Mouse (Mus musculus) heart, embryonic 11.5 days (tissue): Measurements from ENCODE around the gene Ppp6r3. TPM values are rescaled to one million over a fixed set of nuclear protein-coding genes. Genes with fewer than 3 reads are reported as not detected.
A peak's percentile ranks its signal among the peaks of the same experiment; 100 is the strongest.

Source experiments
- ATAC-seq: fragments of 200-750 bp; cut with Nextera tagmentation; replicated peaks from 2 replicates; pipeline ENCODE4 v1.8.0; 2017; ENCODE audit warnings: moderate library complexity; ENCODE audit not compliant: insufficient number of reproducible peaks, low FRiP score, low TSS enrichment
- H3K27ac ChIP-seq: fragments of 300-500 bp; sonication (generic); 2 replicates; pipeline ENCODE4 v1.5.1; 2014; ENCODE audit warnings: mild to moderate bottlenecking, low read depth, low read length
- H3K27me3 ChIP-seq: fragments of 300-500 bp; sonication (generic); 2 replicates; pipeline ENCODE4 v1.6.1; 2014; ENCODE audit warnings: mild to moderate bottlenecking, low read length, mixed read lengths; ENCODE audit not compliant: control insufficient read depth, insufficient read depth
- H3K36me3 ChIP-seq: fragments of 300-500 bp; sonication (generic); 2 replicates; pipeline ENCODE4 v1.6.1; 2014; ENCODE audit warnings: mild to moderate bottlenecking, low read length, moderate library complexity, mixed read lengths; ENCODE audit not compliant: control insufficient read depth, insufficient read depth
- H3K4me1 ChIP-seq: fragments of 300-500 bp; sonication (generic); 2 replicates; pipeline ENCODE4 v1.6.1; 2014; ENCODE audit warnings: low read length; ENCODE audit not compliant: control insufficient read depth, insufficient read depth
- H3K4me2 ChIP-seq: fragments of 300-500 bp; sonication (generic); 2 replicates; pipeline ENCODE4 v1.6.1; 2014; ENCODE audit warnings: mild to moderate bottlenecking, moderate library complexity
- H3K4me3 ChIP-seq: fragments of 300-500 bp; sonication (generic); 2 replicates; pipeline ENCODE4 v1.5.1; 2014; ENCODE audit warnings: low read depth, low read length
- H3K9ac ChIP-seq: fragments of 300-500 bp; sonication (generic); 2 replicates; pipeline ENCODE4 v1.6.1; 2014; ENCODE audit warnings: mild to moderate bottlenecking, low read depth, low read length, moderate library complexity
- H3K9me3 ChIP-seq: fragments of 300-500 bp; sonication (generic); replicated peaks from 2 replicates; pipeline ENCODE4 v1.6.1; 2016; ENCODE audit warnings: low read length; ENCODE audit not compliant: control insufficient read depth
- WGBS: fragments of 180-500 bp; shearing (Covaris S2); extraction: QIAGEN DNeasy Blood & Tissue Kit; methylation state at CpG from one replicate; pipeline ENCODE4 v1.1.7; 2014; ENCODE audit not compliant: insufficient replicate concordance; 5-methylcytosine and 5-hydroxymethylcytosine counted together
- polyA plus RNA-seq: library from polyadenylated mRNA; unstranded; fragments of >200 nt; fragmentation: Nextera tagmentation; extraction: Ambion mirVana; gene quantifications from 2 replicates; pipeline ENCODE4 v1.2.1, GENCODE M21; 2014

Ppp6r3 gene
- polyA plus RNA-seq: 57.9 and 63.6 TPM in 2 replicates

- WGBS: under 1% methylated on average over 50 of the region's 51 CpGs
- H3K9ac ChIP-seq: peak within 1 kb of the TSS; percentile 93
- peak; percentile 99 for ATAC-seq
- no peaks in the 10 kb centered on the region for H3K27me3 ChIP-seq
- peak within 1 kb of the TSS; percentile 94 for H3K27ac ChIP-seq
- no peaks in the 10 kb centered on the region for H3K36me3 ChIP-seq
- no peaks in the 10 kb centered on the region for H3K9me3 ChIP-seq
- H3K4me3 ChIP-seq: peak within 1 kb of the TSS; percentile 99
- H3K4me1 ChIP-seq: peaks cover 26% of the 10 kb centered on the region
- H3K4me2 ChIP-seq: peak within 1 kb of the TSS; percentile 76
These were observed at the start of gene Ppp6r3 for GRCm38 (mm10) chr19:3575632-3576384. Gene Ppp6r3, minus strand, starts transcription at chr19:3575749.

- H3K4me1 ChIP-seq: no peaks in the 10 kb centered on the region
- 75% methylated on average over 7 of the region's 7 CpGs for WGBS
These were observed 49.6 kb upstream of the Ppp6r3 start for GRCm38 (mm10) chr19:3625111-3625510.

GRCm38 (mm10) chr19:3623824-3624223, 48.3 kb upstream of the Ppp6r3 start:
- 63% methylated on average over 5 of the region's 5 CpGs for WGBS
- ATAC-seq: 0 out of 2 replicates have a peak, but pooled peaks have one; percentile 44
- no peak overlapping the region for H3K9ac ChIP-seq

More at GRCm38 (mm10) chr19:3625111-3625510, 49.6 kb upstream of the Ppp6r3 start:
- Histone ChIP-seq H3K36me3 (peaks cover 18% of the 10 kb centered on the region), H3K27me3 (no peaks in the 10 kb centered on the region), H3K9ac (no peak overlapping the region), H3K27ac (no peak overlapping the region), H3K4me2 (no peak overlapping the region), H3K4me3 (no peak overlapping the region), H3K9me3 (no peaks in the 10 kb centered on the region)
- ATAC-seq: no peak

GRCm38 (mm10) chr19:3623294-3623693, 47.7 kb upstream of the Ppp6r3 start:
- H3K4me3 ChIP-seq: no peak overlapping the region
- H3K27me3 ChIP-seq: no peaks in the 10 kb centered on the region
- H3K4me2 ChIP-seq: no peak overlapping the region
- no peaks in the 10 kb centered on the region for H3K4me1 ChIP-seq
- H3K27ac ChIP-seq: no peak overlapping the region
- 0 out of 2 replicates have a peak, but pooled peaks cover 5% of the 10 kb centered on the region for H3K9me3 ChIP-seq
- ATAC-seq: no peak
- WGBS: 89% methylated on average over 4 of the region's 4 CpGs
- no peak overlapping the region for H3K9ac ChIP-seq
- peaks cover 28% of the 10 kb centered on the region for H3K36me3 ChIP-seq

More at GRCm38 (mm10) chr19:3623824-3624223, 48.3 kb upstream of the Ppp6r3 start:
- Histone ChIP-seq H3K4me1 (no peaks in the 10 kb centered on the region), H3K4me3 (no peak overlapping the region), H3K36me3 (peaks cover 26% of the 10 kb centered on the region), H3K4me2 (no peak overlapping the region), H3K27ac (no peak overlapping the region), H3K27me3 (no peaks in the 10 kb centered on the region), H3K9me3 (0 out of 2 replicates have a peak, but pooled peaks cover 5% of the 10 kb centered on the region)

- 86% methylated on average over 10 of the region's 10 CpGs for WGBS
- Histone ChIP-seq H3K27me3 (no peaks in the 10 kb centered on the region), H3K9ac (no peak overlapping the region), H3K4me1 (no peaks in the 10 kb centered on the region), H3K4me3 (no peak overlapping the region), H3K36me3 (peaks cover 28% of the 10 kb centered on the region), H3K27ac (no peak overlapping the region), H3K4me2 (no peak overlapping the region), H3K9me3 (0 out of 2 replicates have a peak, but pooled peaks cover 5% of the 10 kb centered on the region)
- no peak for ATAC-seq
These were observed 45.3 kb upstream of the Ppp6r3 start for GRCm38 (mm10) chr19:3620871-3621270.

- no peak overlapping the region for H3K4me3 ChIP-seq
- WGBS: 78% methylated on average over 2 of the region's 2 CpGs
- 0 out of 2 replicates have a peak, but pooled peaks cover 5% of the 10 kb centered on the region for H3K9me3 ChIP-seq
- H3K27ac ChIP-seq: no peak overlapping the region
- H3K4me2 ChIP-seq: no peak overlapping the region
- H3K36me3 ChIP-seq: peaks cover 30% of the 10 kb centered on the region
- H3K4me1 ChIP-seq: no peaks in the 10 kb centered on the region
- H3K27me3 ChIP-seq: no peaks in the 10 kb centered on the region
- no peak for ATAC-seq
- no peak overlapping the region for H3K9ac ChIP-seq
These were observed 43.8 kb upstream of the Ppp6r3 start for GRCm38 (mm10) chr19:3619359-3619758.

- ATAC-seq: no peak
- peaks cover 9% of the 10 kb centered on the region for H3K36me3 ChIP-seq
- H3K4me3 ChIP-seq: no peak overlapping the region
- no peak overlapping the region for H3K4me2 ChIP-seq
- no peaks in the 10 kb centered on the region for H3K9me3 ChIP-seq
- H3K4me1 ChIP-seq: peaks cover 6% of the 10 kb centered on the region
- 90% methylated on average over 10 of the region's 10 CpGs for WGBS
- H3K27me3 ChIP-seq: no peaks in the 10 kb centered on the region
- no peak overlapping the region for H3K27ac ChIP-seq
- no peak overlapping the region for H3K9ac ChIP-seq
These were observed 38.4 kb upstream of the Ppp6r3 start for GRCm38 (mm10) chr19:3613991-3614390.

- H3K9ac ChIP-seq: no peak overlapping the region
- H3K9me3 ChIP-seq: no peaks in the 10 kb centered on the region
- peaks cover 6% of the 10 kb centered on the region for H3K4me1 ChIP-seq
- H3K36me3 ChIP-seq: peaks cover 7% of the 10 kb centered on the region
- no peak overlapping the region for H3K27ac ChIP-seq
- no peak overlapping the region for H3K4me3 ChIP-seq
- WGBS: 79% methylated on average over 4 of the region's 4 CpGs
- no peak for ATAC-seq
- no peaks in the 10 kb centered on the region for H3K27me3 ChIP-seq
- H3K4me2 ChIP-seq: no peak overlapping the region
These were observed 37.2 kb upstream of the Ppp6r3 start for GRCm38 (mm10) chr19:3612534-3613273.
